Mouse (Mus musculus) lung, postnatal 0 days (tissue): ENCODE data around the gene Ydjc. TPM values are rescaled to one million over a fixed set of nuclear protein-coding genes. Genes with fewer than 3 reads are reported as not detected.
A peak's percentile ranks its signal among the peaks of the same experiment; 100 is the strongest.

Experiments used
- ATAC-seq: fragments of 200-750 bp; cut with Nextera tagmentation; 2 replicates; pipeline ENCODE4 v1.8.0; 2017; ENCODE audit warnings: moderate library complexity
- DNase-seq: peaks from one replicate; pipeline ENCODE4 v3.0.0-alpha.2; 2016; ENCODE audit warnings: low spot score
- H3K27ac ChIP-seq: fragments of 300-500 bp; sonication (generic); 2 replicates; pipeline ENCODE4 v1.5.1; 2014; ENCODE audit warnings: antibody characterized with exemption, mild to moderate bottlenecking, low read length, mixed read lengths
- H3K27me3 ChIP-seq: fragments of 300-500 bp; sonication (generic); replicated peaks from 2 replicates; pipeline ENCODE4 v1.6.1; 2014; ENCODE audit warnings: low read length, mixed read lengths; ENCODE audit not compliant: insufficient read depth
- H3K36me3 ChIP-seq: fragments of 300-500 bp; sonication (generic); 2 replicates; pipeline ENCODE4 v1.6.1; 2014; ENCODE audit warnings: low read length, mixed read lengths; ENCODE audit not compliant: insufficient read depth
- H3K4me1 ChIP-seq: fragments of 300-500 bp; sonication (generic); 2 replicates; pipeline ENCODE4 v1.6.1; 2014; ENCODE audit warnings: antibody characterized with exemption, low read depth, low read length, mixed read lengths; ENCODE audit not compliant: insufficient read depth
- H3K4me2 ChIP-seq: fragments of 300-500 bp; sonication (generic); replicated peaks from 2 replicates; pipeline ENCODE4 v1.6.1; 2014; ENCODE audit warnings: low read depth, mild to moderate bottlenecking, low read length, moderate library complexity, mixed read lengths
- H3K4me3 ChIP-seq: fragments of 300-500 bp; sonication (generic); 2 replicates; pipeline ENCODE4 v1.5.1; 2014; ENCODE audit warnings: low read depth, low read length
- H3K9ac ChIP-seq: fragments of 300-500 bp; sonication (generic); replicated peaks from 2 replicates; pipeline ENCODE4 v1.6.1; 2014; ENCODE audit warnings: low read depth, mild to moderate bottlenecking
- H3K9me3 ChIP-seq: fragments of 300-500 bp; sonication (generic); 2 replicates; pipeline ENCODE4 v1.6.1; 2016; ENCODE audit warnings: low read length, mixed read lengths
- CTCF ChIP-seq: IDR thresholded peaks from 2 replicates; pipeline ENCODE4 v1.5.1; 2016; ENCODE audit warnings: antibody characterized with exemption, mild to moderate bottlenecking
- EP300 ChIP-seq: IDR thresholded peaks from 2 replicates; pipeline ENCODE4 v1.6.1; 2016; ENCODE audit warnings: antibody characterized with exemption, mild to moderate bottlenecking, control low read depth
- WGBS: fragments of 180-500 bp; shearing (Covaris S2); extraction: QIAGEN DNeasy Blood & Tissue Kit; methylation state at CpG from one replicate; pipeline ENCODE4 v1.1.7; 2014; 5-methylcytosine and 5-hydroxymethylcytosine counted together
- polyA plus RNA-seq: library from polyadenylated mRNA; unstranded; fragments of >200 nt; fragmentation: Nextera tagmentation; extraction: Ambion mirVana; gene quantifications from 2 replicates; pipeline ENCODE4 v1.2.1, GENCODE M21; 2015

Gene Ydjc
- polyA plus RNA-seq, 1 experiment from 2014 or later, result 1.6 TPM

- Histone ChIP-seq H3K9me3 (no peaks in the 10 kb centered on the region), H3K36me3 (no peaks in the 10 kb centered on the region), H3K27me3 (no peaks in the 10 kb centered on the region), H3K4me3 (peak overlapping the region; percentile 99), H3K4me2 (peak overlapping the region; percentile 79), H3K9ac (peak overlapping the region; percentile 98), H3K27ac (peak overlapping the region; percentile 78), H3K4me1 (peaks cover 7% of the 10 kb centered on the region; the same call in 1 of the 2 replicates)
- 2% methylated on average over 24 of the region's 24 CpGs for WGBS
- TF ChIP-seq CTCF, result no peak
- no peak for TF ChIP-seq EP300
- peak; percentile 23 for DNase-seq
- 0 out of 2 replicates have a peak, but pooled peaks have one; percentile 1 for ATAC-seq
These were observed 55.9 kb downstream of the Ydjc start for GRCm38 (mm10) chr16:17200121-17200952.

GRCm38 (mm10) chr16:17200953-17201707 lies 56.7 kb downstream of the Ydjc start:
- H3K27me3 ChIP-seq, result no peaks in the 10 kb centered on the region
- H3K27ac ChIP-seq, result peak overlapping the region; percentile 78
- peak; percentile 90 for ATAC-seq
- peaks cover 7% of the 10 kb centered on the region; the same call in 1 of the 2 replicates for H3K4me1 ChIP-seq
- H3K9me3 ChIP-seq, result no peaks in the 10 kb centered on the region
- H3K9ac ChIP-seq, result peak overlapping the region; percentile 98
- H3K4me3 ChIP-seq, result peak overlapping the region; percentile 99
- under 1% methylated on average over 54 of the region's 72 CpGs for WGBS
- H3K36me3 ChIP-seq, result no peaks in the 10 kb centered on the region
- H3K4me2 ChIP-seq, result peak overlapping the region; percentile 79
- DNase-seq, result peak; percentile 92
- TF ChIP-seq CTCF (no peak), EP300 (no peak)

GRCm38 (mm10) chr16:17201977-17202376 lies 57.6 kb downstream of the Ydjc start:
- H3K4me1 ChIP-seq, result peaks cover 7% of the 10 kb centered on the region; the same call in 1 of the 2 replicates
- no peaks in the 10 kb centered on the region for H3K9me3 ChIP-seq
- H3K4me3 ChIP-seq, result no peak overlapping the region
- peak; percentile 47 for ATAC-seq
- TF ChIP-seq EP300 (no peak), CTCF (peak; percentile 61)
- 0 out of 2 replicates have a peak overlapping the region, but pooled peaks have one; percentile 14 for H3K27ac ChIP-seq
- H3K4me2 ChIP-seq, result no peak overlapping the region
- peak; percentile 52 for DNase-seq
- 44% methylated on average over 2 of the region's 2 CpGs for WGBS
- no peaks in the 10 kb centered on the region for H3K36me3 ChIP-seq
- H3K27me3 ChIP-seq, result no peaks in the 10 kb centered on the region
- H3K9ac ChIP-seq, result no peak overlapping the region

GRCm38 (mm10) chr16:17202549-17202948 lies 58.1 kb downstream of the Ydjc start, which contains the start of gene Ube2l3:
Gene Ube2l3, minus strand, starts transcription at chr16:17202649.
- no peak for ATAC-seq
- WGBS, result 88% methylated on average over 1 of the region's 1 CpGs
- no peaks in the 10 kb centered on the region for H3K27me3 ChIP-seq
- no peaks in the 10 kb centered on the region for H3K36me3 ChIP-seq
- H3K9ac ChIP-seq, result peak within 1 kb of the TSS; percentile 98; the same call in 1 of the 2 replicates
- H3K27ac ChIP-seq, result 0 out of 2 replicates have a peak within 1 kb of the TSS, but pooled peaks have one; percentile 14
- DNase-seq, result no peak
- peaks cover 7% of the 10 kb centered on the region; the same call in 1 of the 2 replicates for H3K4me1 ChIP-seq
- peak within 1 kb of the TSS; percentile 79 for H3K4me2 ChIP-seq
- H3K9me3 ChIP-seq, result no peaks in the 10 kb centered on the region
- H3K4me3 ChIP-seq, result peak within 1 kb of the TSS; percentile 99
- no peak for TF ChIP-seq EP300
- no peak for TF ChIP-seq CTCF

- H3K9me3 ChIP-seq, result no peaks in the 10 kb centered on the region
- H3K4me3 ChIP-seq, result no peak overlapping the region
- no peaks in the 10 kb centered on the region for H3K36me3 ChIP-seq
- peaks cover 8% of the 10 kb centered on the region; the same call in 1 of the 2 replicates for H3K4me1 ChIP-seq
- ATAC-seq, result no peak
- TF ChIP-seq EP300 (no peak), CTCF (peak; percentile 83)
- peak; percentile 70 for DNase-seq
- WGBS, result 1% methylated on average over 6 of the region's 6 CpGs
- H3K9ac ChIP-seq, result no peak overlapping the region
- H3K27me3 ChIP-seq, result no peaks in the 10 kb centered on the region
- no peak overlapping the region for H3K4me2 ChIP-seq
- no peak overlapping the region for H3K27ac ChIP-seq
These were observed 60.6 kb downstream of the Ydjc start for GRCm38 (mm10) chr16:17204990-17205389.
